Mouse (Mus musculus): ENCODE measurements around the gene Ovol2. TPM values are rescaled to one million over a fixed set of nuclear protein-coding genes. Genes with fewer than 3 reads are reported as not detected.

The Ovol2 gene
- polyA plus RNA-seq, 1 experiment from 2014 or later, result 0.31 TPM

DNA sequence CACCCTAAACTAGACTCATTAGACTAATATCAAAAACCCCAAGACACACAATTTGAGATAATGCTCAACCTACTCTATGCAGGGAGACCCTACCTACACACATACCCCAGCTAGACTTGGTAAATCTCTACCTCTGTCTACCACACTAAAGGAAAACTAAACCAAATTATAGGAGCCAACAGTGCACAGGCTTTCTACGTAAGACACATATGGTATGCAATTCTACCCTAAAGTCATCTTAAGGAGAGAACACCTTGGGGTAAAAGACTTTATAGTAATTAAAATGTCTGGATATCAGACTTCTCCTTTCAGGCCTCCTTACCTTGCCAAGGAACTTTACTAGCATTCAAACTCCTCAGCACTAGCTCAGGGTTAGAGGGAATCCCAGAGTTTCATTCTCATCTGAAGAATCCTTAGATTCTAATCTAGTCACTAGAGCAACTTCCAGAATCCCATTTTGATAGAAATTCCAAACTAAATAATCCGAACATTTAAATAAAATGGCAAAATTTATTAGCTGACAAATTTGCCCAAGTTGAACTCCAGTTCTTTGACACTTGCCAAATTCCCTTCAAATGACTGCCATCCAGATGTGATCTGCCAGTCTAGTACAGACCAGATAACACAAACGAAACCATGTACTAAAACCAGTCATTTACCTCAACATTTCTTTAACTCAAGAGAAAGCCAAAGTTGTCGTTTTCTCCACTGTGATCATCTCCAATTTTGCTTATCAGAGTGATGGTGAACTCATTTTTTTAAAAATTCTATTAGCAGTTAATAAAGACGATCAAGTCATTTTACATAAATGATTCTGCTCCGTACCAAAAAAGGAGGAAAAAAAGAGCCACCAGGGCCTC, 63.3 kb downstream of the Ovol2 start:
- DNase-seq (ENCODE audit: low spot score), result no peak

DNA sequence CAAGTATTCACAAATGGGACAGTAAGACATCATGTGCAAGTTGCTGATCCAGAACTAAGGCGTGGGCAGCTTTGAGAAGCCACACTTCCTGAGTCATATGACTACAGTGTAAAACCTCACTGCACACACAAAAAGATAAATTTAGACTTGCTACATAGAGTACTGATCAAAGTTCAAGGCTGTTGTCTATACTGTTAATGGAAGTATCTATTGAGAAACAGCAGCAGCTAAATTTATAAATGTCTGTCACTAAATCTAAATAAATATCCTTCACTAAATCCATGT, 64.3 kb downstream of the Ovol2 start:
- DNase-seq (ENCODE audit: low spot score), result peak; percentile 47

DNA sequence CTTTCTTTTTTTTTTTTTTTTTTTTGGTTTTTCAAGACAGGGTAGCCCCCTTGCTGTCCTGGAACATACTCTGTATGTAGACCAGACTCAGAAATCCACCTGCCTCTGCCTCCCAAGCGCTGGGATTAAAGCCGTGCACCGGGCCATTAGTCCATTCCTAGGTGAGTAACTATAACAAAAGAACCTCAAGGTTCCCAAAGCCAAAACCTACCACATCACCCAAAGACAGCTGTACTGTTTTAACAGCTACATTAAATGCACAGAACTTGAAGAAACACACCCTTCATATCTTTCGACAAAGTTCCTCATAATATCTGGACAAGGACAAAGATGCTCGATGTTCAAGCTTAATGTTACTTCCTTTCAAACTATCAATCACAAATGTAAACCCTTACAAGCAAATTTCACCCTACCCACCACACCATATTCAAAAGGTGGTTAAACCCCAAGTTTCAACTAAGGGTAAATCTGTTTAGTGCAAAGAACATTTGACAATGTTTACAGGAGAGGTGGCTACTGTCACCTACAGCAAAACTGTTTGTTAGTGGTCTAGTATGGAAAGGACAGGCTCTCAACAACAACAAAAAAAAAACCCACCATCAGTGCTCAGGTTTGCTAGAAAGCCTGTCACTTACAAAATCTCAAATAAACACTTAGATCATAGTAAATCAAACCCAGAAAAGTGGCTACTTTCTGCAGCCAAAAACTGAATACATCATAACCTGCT, 64.8 kb downstream of the Ovol2 start:
- DNase-seq (ENCODE audit: low spot score), result no peak

DNA sequence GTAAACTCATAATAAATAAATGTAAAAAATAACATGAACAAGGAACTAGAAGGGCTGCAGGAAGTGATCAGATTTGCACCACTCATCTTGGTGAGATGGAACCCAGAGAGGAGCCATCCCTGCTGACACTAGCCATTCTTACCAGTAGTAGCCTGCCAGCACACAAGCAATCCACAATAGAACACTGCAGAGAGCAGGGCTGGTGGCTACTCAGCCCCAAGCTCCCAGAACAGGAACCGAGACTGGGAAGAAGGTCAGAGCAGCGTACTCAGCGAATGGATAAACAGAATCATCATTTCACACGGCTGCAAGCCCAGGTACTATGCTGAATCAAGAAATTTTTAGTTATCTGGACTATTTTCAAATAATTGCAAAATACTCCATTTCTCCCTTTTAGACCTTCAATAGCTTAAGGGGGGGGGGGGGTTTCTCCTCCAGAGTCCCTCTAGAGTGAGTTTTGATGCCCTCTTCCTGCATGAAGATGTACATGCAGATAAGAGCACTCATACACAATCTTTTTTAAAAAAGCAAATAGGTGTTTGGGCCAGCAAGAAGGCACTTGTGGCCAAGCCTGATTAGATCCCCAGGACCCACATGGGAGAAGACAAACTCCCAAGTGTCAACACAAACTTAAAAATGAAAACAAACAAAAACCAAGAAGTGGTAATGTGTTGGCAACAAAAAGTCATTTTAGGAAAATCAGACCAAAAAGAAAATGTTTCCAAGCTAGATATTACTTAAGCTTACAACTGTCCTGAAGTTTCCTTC, 65.8 kb downstream of the Ovol2 start:
- no peak for DNase-seq (ENCODE audit: low spot score)

DNA sequence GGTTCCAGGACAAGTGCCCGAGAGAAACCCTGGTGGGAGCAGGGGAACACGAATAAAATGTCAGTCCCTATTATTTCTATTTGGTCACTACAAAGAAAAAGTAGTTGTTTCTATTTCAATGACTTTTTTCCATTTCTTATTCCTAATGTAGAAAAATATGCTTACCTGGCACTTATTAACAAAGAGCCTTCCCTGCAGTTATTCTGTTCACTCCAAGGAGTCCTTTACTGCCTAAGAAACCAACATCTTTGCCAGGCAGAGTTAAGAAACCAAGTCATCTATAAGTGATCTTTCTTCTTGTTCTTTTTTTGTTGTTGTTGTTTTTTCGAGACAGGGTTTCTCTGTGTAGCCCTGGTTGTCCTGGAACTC, 66.8 kb downstream of the Ovol2 start:
- DNase-seq (ENCODE audit: low spot score), result no peak

DNA sequence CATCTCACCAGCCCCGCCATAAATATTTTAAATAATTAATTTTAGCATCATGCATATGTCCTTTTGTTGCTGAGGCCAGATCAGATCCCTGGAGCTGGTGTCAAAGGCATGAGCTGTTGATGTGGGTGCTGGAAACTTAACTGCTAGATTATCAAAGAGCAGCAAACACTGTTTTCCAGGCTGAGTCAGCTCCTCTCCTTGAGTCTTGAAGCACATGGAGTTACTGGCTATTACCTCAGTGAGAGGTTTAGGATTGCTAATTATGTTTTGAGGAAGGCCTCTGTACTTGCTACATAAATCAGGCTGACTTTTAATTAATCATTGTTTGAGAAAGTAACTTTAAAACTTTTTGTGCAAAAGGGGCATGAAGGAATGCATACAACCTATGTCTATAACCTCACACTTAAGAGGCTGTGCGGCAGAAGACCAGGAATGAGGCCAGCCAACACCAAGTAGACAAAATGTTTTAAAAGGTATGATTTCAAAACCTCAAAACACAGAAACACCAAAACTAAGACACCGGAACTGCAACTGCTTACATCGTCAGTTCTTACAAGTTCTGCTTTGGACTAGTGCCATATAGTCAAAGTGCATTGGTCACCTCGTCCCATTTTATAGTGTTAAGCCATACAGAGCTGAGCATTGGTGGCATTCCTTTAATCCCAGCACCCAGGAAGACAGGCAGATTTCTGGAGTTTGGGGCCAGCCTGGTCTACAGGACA, 67.4 kb downstream of the Ovol2 start:
- DNase-seq (ENCODE audit: low spot score), result no peak

DNA sequence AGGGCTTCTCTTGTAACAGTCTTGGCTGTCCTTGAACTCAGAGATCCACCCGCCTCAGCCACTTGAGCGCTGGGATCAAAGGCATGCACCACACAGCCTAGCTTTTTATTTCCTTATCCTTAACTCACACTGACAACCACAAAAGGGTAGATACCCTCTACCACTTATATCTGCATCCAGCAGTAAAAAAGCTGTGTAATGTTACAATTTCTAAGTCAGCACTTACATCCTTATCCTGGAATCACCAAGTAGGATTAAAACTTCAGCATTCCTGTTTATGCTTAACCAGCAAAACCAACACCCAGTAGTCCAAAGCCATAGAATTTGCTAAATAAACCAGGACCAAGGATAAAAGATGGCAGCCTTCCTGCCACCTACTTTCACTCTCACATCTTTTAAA, 69.1 kb downstream of the Ovol2 start:
- no peak for DNase-seq (ENCODE audit: low spot score)

Other genes starting within 250 kb of the Ovol2 start
- gene Mgme1, start 61.5 kb downstream of the Ovol2 start, polyA plus RNA-seq (2015; fragmentation: Nextera tagmentation; extraction: Ambion mirVana), result 15.7 and 17.0 TPM in 2 replicates
- 123 and 126 TPM in 2 replicates for gene Snx5, start 61.2 kb downstream of the Ovol2 start, polyA plus RNA-seq (2015; fragmentation: Nextera tagmentation; extraction: Ambion mirVana)
- 29.0 and 31.5 TPM in 2 replicates for gene Kat14, start 36.8 kb upstream of the Ovol2 start, polyA plus RNA-seq (2015; fragmentation: Nextera tagmentation; extraction: Ambion mirVana)
- 1.8 and 3.8 TPM in 2 replicates for gene Pet117, start 36.9 kb upstream of the Ovol2 start, polyA plus RNA-seq (2015; fragmentation: Nextera tagmentation; extraction: Ambion mirVana)
- gene Dzank1, start 195.3 kb upstream of the Ovol2 start, polyA plus RNA-seq (2015; fragmentation: Nextera tagmentation; extraction: Ambion mirVana), result 0.25 and 0.63 TPM in 2 replicates
- gene Polr3f, start 195.6 kb upstream of the Ovol2 start, polyA plus RNA-seq (2015; fragmentation: Nextera tagmentation; extraction: Ambion mirVana), result 19.0 and 21.5 TPM in 2 replicates
- gene Rbbp9, start 218.7 kb upstream of the Ovol2 start, polyA plus RNA-seq (2015; fragmentation: Nextera tagmentation; extraction: Ambion mirVana), result 18.6 and 21.0 TPM in 2 replicates
- 84.7 and 96.1 TPM in 2 replicates for gene Sec23b, start 224.1 kb upstream of the Ovol2 start, polyA plus RNA-seq (2015; fragmentation: Nextera tagmentation; extraction: Ambion mirVana)

Data from thymus, postnatal 0 days (tissue).